Mouse (Mus musculus): ENCODE measurements around the gene Fads2. TPM values are rescaled to one million over a fixed set of nuclear protein-coding genes. Genes with fewer than 3 reads are reported as not detected.

The Fads2 gene
- polyA plus RNA-seq (2014; fragmentation: Illumina TruSeq; extraction: RNeasy Lipid Tissue Mini Kit (QIAGEN cat#74804); ENCODE audit: low read depth, low replicate concordance) = 284 TPM

GRCm38 (mm10) chr19:10101341-10102053 is at the start of gene Fads2:
Gene Fads2, minus strand, starts transcription at chr19:10101746.

GRCm38 (mm10) chr19:10041388-10042148 is 60.0 kb downstream of the Fads2 start, which contains the start of gene Fads3:
Gene Fads3, plus strand, starts transcription at chr19:10041569.

Other genes with a start within 250 kb of the Fads2 start
- 5.8 TPM for gene Incenp, start 202.2 kb downstream of the Fads2 start, polyA plus RNA-seq (2014; fragmentation: Illumina TruSeq; extraction: RNeasy Lipid Tissue Mini Kit (QIAGEN cat#74804); ENCODE audit: low read depth, low replicate concordance)
- gene Fth1, start 121.1 kb downstream of the Fads2 start, polyA plus RNA-seq (2014; fragmentation: Illumina TruSeq; extraction: RNeasy Lipid Tissue Mini Kit (QIAGEN cat#74804); ENCODE audit: low read depth, low replicate concordance) = 2,895 TPM
- gene Best1, start 100.1 kb downstream of the Fads2 start, polyA plus RNA-seq (2014; fragmentation: Illumina TruSeq; extraction: RNeasy Lipid Tissue Mini Kit (QIAGEN cat#74804); ENCODE audit: low read depth, low replicate concordance) = not detected
- gene Rab3il1, start 100.1 kb downstream of the Fads2 start, polyA plus RNA-seq (2014; fragmentation: Illumina TruSeq; extraction: RNeasy Lipid Tissue Mini Kit (QIAGEN cat#74804); ENCODE audit: low read depth, low replicate concordance) = 0.99 TPM
- 6.5 TPM for gene Fads3, start 60.2 kb downstream of the Fads2 start, polyA plus RNA-seq (2014; fragmentation: Illumina TruSeq; extraction: RNeasy Lipid Tissue Mini Kit (QIAGEN cat#74804); ENCODE audit: low read depth, low replicate concordance)
- gene Fads1, start 81.1 kb upstream of the Fads2 start, polyA plus RNA-seq (2014; fragmentation: Illumina TruSeq; extraction: RNeasy Lipid Tissue Mini Kit (QIAGEN cat#74804); ENCODE audit: low read depth, low replicate concordance) = 561 TPM
- 24.8 TPM for gene Tmem258, start 102.3 kb upstream of the Fads2 start, polyA plus RNA-seq (2014; fragmentation: Illumina TruSeq; extraction: RNeasy Lipid Tissue Mini Kit (QIAGEN cat#74804); ENCODE audit: low read depth, low replicate concordance)
- 2.7 TPM for gene Fen1, start 102.4 kb upstream of the Fads2 start, polyA plus RNA-seq (2014; fragmentation: Illumina TruSeq; extraction: RNeasy Lipid Tissue Mini Kit (QIAGEN cat#74804); ENCODE audit: low read depth, low replicate concordance)
- not detected for gene Myrf, start 139.0 kb upstream of the Fads2 start, polyA plus RNA-seq (2014; fragmentation: Illumina TruSeq; extraction: RNeasy Lipid Tissue Mini Kit (QIAGEN cat#74804); ENCODE audit: low read depth, low replicate concordance)
- 0.17 TPM for gene Dagla, start 203.1 kb upstream of the Fads2 start, polyA plus RNA-seq (2014; fragmentation: Illumina TruSeq; extraction: RNeasy Lipid Tissue Mini Kit (QIAGEN cat#74804); ENCODE audit: low read depth, low replicate concordance)